ENCODE assay signal across 8 mouse cellular contexts in the genomic region with DNA sequence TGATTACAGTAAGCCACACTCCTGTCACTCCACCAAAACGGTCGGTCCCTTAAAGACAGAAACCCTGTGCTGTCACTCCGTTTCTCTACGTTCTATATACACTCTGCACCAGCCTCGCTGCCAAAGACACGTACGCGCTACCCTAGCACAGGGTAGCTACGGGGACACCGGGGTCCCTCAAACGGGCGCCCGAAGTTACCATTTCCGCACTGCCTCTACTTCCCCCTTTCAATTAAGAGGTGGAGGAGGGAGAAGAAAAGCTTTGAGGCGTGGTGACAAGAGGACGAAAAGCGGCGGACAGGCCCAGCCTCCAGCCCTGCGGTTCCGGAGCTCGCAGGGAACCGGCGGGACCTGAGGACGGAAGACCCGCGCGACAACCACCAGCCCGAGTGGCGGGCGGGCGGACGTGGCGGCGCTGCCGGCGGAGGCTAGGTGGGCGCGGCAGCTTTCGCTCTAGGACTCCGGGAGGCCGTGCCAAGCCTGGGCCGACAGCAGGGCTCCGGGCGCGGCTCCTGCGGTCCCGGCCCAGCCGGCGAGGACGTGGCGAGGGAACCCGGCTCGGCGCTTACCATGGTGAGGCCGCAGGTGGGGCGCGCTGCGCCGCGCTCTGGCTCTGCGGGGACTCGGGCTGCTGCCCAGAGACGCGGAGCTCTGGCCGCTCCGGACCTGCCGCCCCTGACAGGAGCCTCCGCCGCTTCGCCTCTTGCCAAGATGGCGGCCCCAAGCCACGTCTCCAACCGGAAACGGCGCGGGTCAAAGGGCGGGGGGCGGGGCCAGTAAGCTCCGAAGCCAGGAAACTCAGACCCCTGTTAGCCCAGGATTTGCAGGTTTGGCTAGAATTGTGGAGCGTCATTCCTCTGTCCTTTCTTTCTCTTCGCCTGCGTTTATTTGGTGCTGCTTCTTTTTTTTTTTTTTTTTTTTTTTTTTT. TPM values are rescaled to one million over a fixed set of nuclear protein-coding genes. Genes with fewer than 3 reads are reported as not detected.
DNase-seq lines count a peak whose midpoint lies in the region; ATAC-seq lines count a peak whose summit lies in the region.

Arcn1 (minus strand) TSS at position 745 of the 928 bp plus-strand sequence.
Ift46 (plus strand) TSS at position 808 of the 928 bp plus-strand sequence.

- H3K4me1 ChIP-seq in brown adipose tissue, adult 24 weeks (ENCODE audit: control insufficient read depth, insufficient read depth, insufficient read length, low read length), result peaks cover 4% of the 10 kb centered on the region
- peaks cover 2 to 33% of the 10 kb centered on the region in 2 experiments; a peak in 3 of 4 replicates for H3K4me1 ChIP-seq in heart, embryonic 14.5 days (ENCODE audit: control insufficient read depth in 2 of 2, insufficient read depth in 2 of 2, low read length in 2 of 2)
- H3K4me1 ChIP-seq in liver, embryonic 13.5 days (replicated peaks), result peaks cover 43% of the 10 kb centered on the region
- H3K4me1 ChIP-seq in stomach, embryonic 16.5 days (ENCODE audit: control insufficient read depth, insufficient read depth, low read length), result peaks cover 18% of the 10 kb centered on the region

- no peaks in the 10 kb centered on the region for H3K9me3 ChIP-seq in heart, embryonic 14.5 days (ENCODE audit: control insufficient read depth, low read length)
- H3K9me3 ChIP-seq in liver, embryonic 13.5 days (replicated peaks), result no peaks in the 10 kb centered on the region
- H3K9me3 ChIP-seq in stomach, embryonic 16.5 days (replicated peaks; ENCODE audit: control insufficient read depth, low read length), result no peaks in the 10 kb centered on the region

- peak; percentile 88 for ATAC-seq in heart, embryonic 14.5 days (ENCODE audit: insufficient number of reproducible peaks, insufficient read depth, low FRiP score, low read depth)
- ATAC-seq in liver, embryonic 13.5 days (ENCODE audit: low read depth), result peak; percentile 88
- peak; percentile 92 for ATAC-seq in stomach, embryonic 16.5 days (ENCODE audit: insufficient read depth, low FRiP score)

- H3K4me2 ChIP-seq in heart, embryonic 14.5 days (ENCODE audit: low read length), result peak within 1 kb of the TSS; percentile 86
- H3K4me2 ChIP-seq in liver, embryonic 13.5 days, result peak within 1 kb of the TSS; percentile 83
- H3K4me2 ChIP-seq in stomach, embryonic 16.5 days (ENCODE audit: low read depth, low read length), result peak within 1 kb of the TSS; percentile 79

- peak within 1 kb of the TSS; percentile 95 for H3K4me3 ChIP-seq in brown adipose tissue, adult 24 weeks (ENCODE audit: insufficient read depth, low read depth, low read length)
- peak within 1 kb of the TSS; percentile 66 to 99 for H3K4me3 ChIP-seq in heart, embryonic 14.5 days (ENCODE audit: control insufficient read depth in 1 of 2, insufficient read depth in 1 of 2, low read depth in 1 of 2, low read length in 2 of 2)
- peak within 1 kb of the TSS; percentile 92 for H3K4me3 ChIP-seq in liver, embryonic 13.5 days (replicated peaks)
- H3K4me3 ChIP-seq in stomach, embryonic 16.5 days (replicated peaks; ENCODE audit: low read length), result peak within 1 kb of the TSS; percentile 71

- peak; percentile 94 for DNase-seq in CD4-positive, CD25-positive, alpha-beta regulatory T cell, adult 2 months (ENCODE audit: low read depth, low spot score)
- peak; percentile 57 for DNase-seq in fibroblast of lung, adult 2 months (ENCODE audit: low read depth)
- peak; percentile 91 for DNase-seq in kidney, postnatal 14 days
- DNase-seq in liver, embryonic 13.5 days, result peak; percentile 72
- DNase-seq in neural tube, embryonic 10.5 days (ENCODE audit: extremely low spot score, low spot score), result peak; percentile 94

- under 1% methylated on average over 76 of the region's 82 CpGs for WGBS in heart, embryonic 14.5 days
- under 1% methylated on average over 80 of the region's 82 CpGs for WGBS in liver, embryonic 13.5 days (ENCODE audit: insufficient replicate concordance)
- under 1% methylated on average over 78 of the region's 82 CpGs for WGBS in stomach, embryonic 16.5 days

- peak within 1 kb of the TSS; percentile 99 for H3K9ac ChIP-seq in heart, embryonic 14.5 days (ENCODE audit: low read length)
- peak within 1 kb of the TSS; percentile 98 for H3K9ac ChIP-seq in liver, embryonic 13.5 days
- peak within 1 kb of the TSS; percentile 98 for H3K9ac ChIP-seq in stomach, embryonic 16.5 days (ENCODE audit: low read length)

- H3K27me3 ChIP-seq in heart, embryonic 14.5 days (ENCODE audit: control insufficient read depth, insufficient read depth, low read length), result no peaks in the 10 kb centered on the region
- H3K27me3 ChIP-seq in liver, embryonic 13.5 days, result no peaks in the 10 kb centered on the region
- no peaks in the 10 kb centered on the region for H3K27me3 ChIP-seq in stomach, embryonic 16.5 days (ENCODE audit: control insufficient read depth, insufficient read depth, low read length)

- peak within 1 kb of the TSS; percentile 96 for H3K27ac ChIP-seq in brown adipose tissue, adult 24 weeks (replicated peaks; ENCODE audit: low read depth, low read length)
- peak within 1 kb of the TSS; percentile 96 to 97 for H3K27ac ChIP-seq in heart, embryonic 14.5 days (replicated peaks in 1 of 2; ENCODE audit: control insufficient read depth in 1 of 2, insufficient read depth in 1 of 2, low read depth in 2 of 2, low read length in 2 of 2)
- peak within 1 kb of the TSS; percentile 94 for H3K27ac ChIP-seq in liver, embryonic 13.5 days
- H3K27ac ChIP-seq in stomach, embryonic 16.5 days (ENCODE audit: low read length), result peak within 1 kb of the TSS; percentile 98

- no peaks in the 10 kb centered on the region for H3K36me3 ChIP-seq in heart, embryonic 14.5 days (ENCODE audit: control insufficient read depth, insufficient read depth, low read length)
- no peaks in the 10 kb centered on the region for H3K36me3 ChIP-seq in liver, embryonic 13.5 days
- no peaks in the 10 kb centered on the region for H3K36me3 ChIP-seq in stomach, embryonic 16.5 days (ENCODE audit: control insufficient read depth, insufficient read depth, low read length)

RNA-seq across cellular contexts. Expression of gene Arcn1, which starts in this region (rescaled TPM):
- 68.4 and 96.1 TPM in 2 replicates for polyA plus RNA-seq in brown adipose tissue, adult 24 weeks (2012; ENCODE audit: insufficient read depth, insufficient read length, missing spikeins)
- 126 and 131 TPM in 2 replicates for polyA plus RNA-seq in heart, embryonic 14.5 days (2014; fragmentation: Nextera tagmentation; extraction: Ambion mirVana)
- 87.3 and 113 TPM in 2 replicates for polyA plus RNA-seq in liver, embryonic 13.5 days (2015; fragmentation: Nextera tagmentation; extraction: Ambion mirVana)
- polyA plus RNA-seq in stomach, embryonic 16.5 days (2015; fragmentation: Nextera tagmentation; extraction: Ambion mirVana), result 212 and 218 TPM in 2 replicates

RNA-seq across cellular contexts. Expression of gene Ift46, which starts in this region (rescaled TPM):
- 28.3 and 47.4 TPM in 2 replicates for polyA plus RNA-seq in brown adipose tissue, adult 24 weeks (2012; ENCODE audit: insufficient read depth, insufficient read length, missing spikeins)
- 67.7 and 73.8 TPM in 2 replicates for polyA plus RNA-seq in heart, embryonic 14.5 days (2014; fragmentation: Nextera tagmentation; extraction: Ambion mirVana)
- 21.7 and 22.4 TPM in 2 replicates for polyA plus RNA-seq in liver, embryonic 13.5 days (2015; fragmentation: Nextera tagmentation; extraction: Ambion mirVana)
- polyA plus RNA-seq in stomach, embryonic 16.5 days (2015; fragmentation: Nextera tagmentation; extraction: Ambion mirVana), result 76.3 and 77.3 TPM in 2 replicates

Comparison
In these comparisons a context has a peak if more than half of its experiments do, and no peak if none do; other contexts are left out.
1. Peak in every context shown above with its lines: DNase-seq, ATAC-seq, H3K4me3 ChIP-seq and H3K27ac ChIP-seq.